Mouse (Mus musculus): Measurements from ENCODE around the gene Brsk1. TPM values are rescaled to one million over a fixed set of nuclear protein-coding genes. Genes with fewer than 3 reads are reported as not detected.

The Brsk1 gene
- polyA plus RNA-seq, 1 experiment from 2014 or later = 2.1 TPM

DNA sequence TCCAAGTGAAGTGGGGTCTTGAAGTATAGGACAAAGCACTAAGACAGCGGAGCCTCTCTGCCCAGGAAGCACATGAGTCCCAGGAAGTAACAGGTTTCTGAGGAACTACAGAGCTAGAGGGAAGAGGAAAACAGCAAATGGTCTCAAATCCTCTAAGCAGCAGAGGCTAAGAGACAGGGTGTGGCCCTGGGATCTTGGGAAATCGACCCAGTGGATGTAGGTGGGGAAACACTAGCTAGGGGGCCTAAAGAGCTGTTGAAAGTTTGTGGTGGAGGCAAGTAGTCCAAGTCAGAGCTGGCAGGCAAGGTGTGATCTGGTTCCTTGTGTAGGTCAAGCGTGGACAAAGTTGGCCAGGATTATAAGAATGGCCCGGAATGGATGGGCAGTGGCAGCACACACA is 57.9 kb downstream of the Brsk1 start:
- DNase-seq (ENCODE audit: low spot score) (no peak), ATAC-seq (replicated peaks; ENCODE audit: insufficient number of reproducible peaks, low FRiP score, low TSS enrichment, low read depth) (no peak)
- 78% methylated on average over 4 of the region's 4 CpGs for WGBS
- Histone ChIP-seq H3K27me3 (ENCODE audit: control insufficient read depth, insufficient read depth, low read length) (no peaks in the 10 kb centered on the region), H3K4me2 (ENCODE audit: low read depth, low read length) (no peak overlapping the region), H3K4me1 (ENCODE audit: control insufficient read depth, insufficient read depth, low read length) (no peaks in the 10 kb centered on the region), H3K27ac (replicated peaks; ENCODE audit: low read depth, low read length) (no peak overlapping the region), H3K9ac (replicated peaks; ENCODE audit: low read length) (no peak overlapping the region), H3K4me3 (ENCODE audit: low read depth, low read length) (no peak overlapping the region), H3K36me3 (replicated peaks; ENCODE audit: control insufficient read depth, insufficient read depth, low read depth, low read length) (peaks cover 6% of the 10 kb centered on the region), H3K9me3 (replicated peaks; ENCODE audit: control insufficient read depth, low read length) (no peaks in the 10 kb centered on the region)

DNA sequence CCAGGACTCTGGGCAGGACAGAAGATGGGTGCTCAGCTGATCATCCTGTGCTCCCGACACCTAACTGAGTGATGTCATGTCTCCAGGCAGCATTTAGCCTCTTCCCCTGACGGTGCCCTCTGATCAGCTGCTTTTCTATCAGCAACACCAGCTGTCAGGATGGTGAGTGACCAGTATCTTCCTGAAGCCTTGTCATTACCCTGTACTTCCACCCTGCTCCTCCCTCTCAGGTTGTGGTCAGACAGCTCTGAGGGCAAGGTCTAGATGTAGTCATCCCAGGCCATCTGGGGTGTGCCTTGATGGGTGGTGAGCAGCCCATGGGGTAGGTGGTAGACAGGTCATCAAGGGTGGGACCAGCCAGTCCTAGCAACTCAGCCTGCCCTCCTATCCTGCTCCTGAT is 58.8 kb downstream of the Brsk1 start:
- Histone ChIP-seq H3K9ac (replicated peaks; ENCODE audit: low read length) (no peak overlapping the region), H3K4me2 (ENCODE audit: low read depth, low read length) (no peak overlapping the region), H3K4me1 (ENCODE audit: control insufficient read depth, insufficient read depth, low read length) (no peaks in the 10 kb centered on the region), H3K9me3 (replicated peaks; ENCODE audit: control insufficient read depth, low read length) (no peaks in the 10 kb centered on the region), H3K27ac (replicated peaks; ENCODE audit: low read depth, low read length) (no peak overlapping the region), H3K36me3 (replicated peaks; ENCODE audit: control insufficient read depth, insufficient read depth, low read depth, low read length) (peaks cover 6% of the 10 kb centered on the region), H3K4me3 (ENCODE audit: low read depth, low read length) (no peak overlapping the region), H3K27me3 (ENCODE audit: control insufficient read depth, insufficient read depth, low read length) (no peaks in the 10 kb centered on the region)
- WGBS = 94% methylated on average over 2 of the region's 2 CpGs
- DNase-seq (ENCODE audit: low spot score) (no peak), ATAC-seq (replicated peaks; ENCODE audit: insufficient number of reproducible peaks, low FRiP score, low TSS enrichment, low read depth) (no peak)

DNA sequence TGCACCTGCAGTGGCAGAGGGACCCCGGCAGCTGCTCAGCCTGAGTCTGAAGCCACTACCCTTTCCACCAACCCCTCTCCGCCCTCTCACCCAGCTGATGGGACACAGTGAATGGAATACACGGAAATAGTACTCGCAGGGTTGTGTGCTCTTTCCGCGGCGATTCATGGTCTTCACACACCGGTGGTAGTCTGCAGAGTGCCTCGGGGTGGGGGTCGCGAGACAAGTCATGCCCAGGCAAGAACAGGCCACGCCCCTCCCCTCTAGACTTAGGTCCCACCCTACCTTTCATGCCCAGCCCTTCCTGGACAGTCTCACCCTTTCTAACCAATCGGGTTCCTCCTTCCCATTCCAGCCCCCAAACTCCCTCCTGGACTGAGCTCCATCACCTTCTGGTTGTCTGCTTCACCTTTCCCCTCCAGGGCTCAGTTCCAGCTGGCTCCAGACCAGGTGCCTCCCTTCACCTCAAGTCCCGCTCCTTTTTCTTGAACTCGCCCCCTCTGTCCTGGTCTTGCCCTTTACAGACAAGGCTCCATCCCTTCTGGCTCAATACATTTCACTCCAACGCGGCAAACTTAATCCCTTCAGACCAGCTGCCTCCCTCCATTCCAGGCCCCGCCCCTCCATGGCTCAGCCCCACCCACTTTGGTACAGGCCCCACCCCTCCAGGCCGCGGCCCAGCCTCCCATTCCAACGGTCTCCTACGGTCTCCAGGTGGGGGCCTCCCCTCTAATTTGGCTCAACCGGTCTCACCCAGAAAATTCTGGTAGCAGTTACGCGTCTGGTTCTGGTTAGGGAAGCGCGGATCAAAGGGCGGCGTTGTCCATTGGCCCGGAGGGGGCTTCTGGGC is 61.8 kb downstream of the Brsk1 start:
- no peaks in the 10 kb centered on the region for H3K27me3 ChIP-seq (ENCODE audit: control insufficient read depth, insufficient read depth, low read length)
- no peaks in the 10 kb centered on the region for H3K36me3 ChIP-seq (replicated peaks; ENCODE audit: control insufficient read depth, insufficient read depth, low read depth, low read length)
- H3K27ac ChIP-seq (replicated peaks; ENCODE audit: low read depth, low read length) = peak overlapping the region; percentile 9
- H3K4me2 ChIP-seq (ENCODE audit: low read depth, low read length) = peak overlapping the region; percentile 32
- H3K4me1 ChIP-seq (ENCODE audit: control insufficient read depth, insufficient read depth, low read length) = no peaks in the 10 kb centered on the region
- H3K9me3 ChIP-seq (replicated peaks; ENCODE audit: control insufficient read depth, low read length) = no peaks in the 10 kb centered on the region
- 2% methylated on average over 30 of the region's 30 CpGs for WGBS
- peak; percentile 70 for ATAC-seq (replicated peaks; ENCODE audit: insufficient number of reproducible peaks, low FRiP score, low TSS enrichment, low read depth)
- peak overlapping the region; percentile 11; the same call in 1 of the 2 replicates for H3K9ac ChIP-seq (replicated peaks; ENCODE audit: low read length)
- peak; percentile 83 for DNase-seq (ENCODE audit: low spot score)
- peak overlapping the region; percentile 21 for H3K4me3 ChIP-seq (ENCODE audit: low read depth, low read length)

DNA sequence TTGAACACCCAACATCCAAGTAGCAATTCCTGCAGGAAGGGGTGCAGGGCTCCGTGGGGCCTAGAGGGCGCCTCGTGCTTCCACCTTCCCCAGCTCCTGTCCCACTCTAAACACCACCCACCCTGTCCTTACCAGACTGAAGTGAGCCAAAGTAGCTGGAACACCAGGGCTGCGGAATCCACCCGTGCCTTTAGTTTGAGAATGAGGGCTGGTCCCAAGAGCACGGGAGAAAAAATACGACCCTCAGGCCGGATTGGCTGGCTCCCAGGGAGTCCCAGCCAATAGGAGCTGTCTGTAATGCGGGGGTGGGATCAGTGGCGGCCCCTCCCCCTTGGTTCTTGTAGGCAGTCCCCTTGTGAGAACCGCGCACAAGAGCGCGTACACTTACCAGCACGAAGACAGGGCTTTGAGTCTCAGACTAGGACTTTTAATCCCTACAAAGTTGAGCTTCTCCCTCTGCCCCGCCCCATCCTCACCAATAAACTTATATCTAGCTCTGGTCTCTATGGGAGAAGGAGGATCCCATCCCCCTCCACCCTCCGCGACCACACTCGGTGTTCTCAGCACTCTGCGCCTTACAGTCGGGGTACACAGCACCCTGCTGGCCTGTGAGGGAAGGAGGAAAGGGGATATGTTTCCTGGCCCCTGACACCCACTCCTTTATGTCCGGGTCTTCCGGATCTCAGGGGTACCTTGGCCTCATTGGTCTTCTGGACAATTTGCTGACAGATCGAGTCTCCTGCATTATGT is 62.6 kb downstream of the Brsk1 start, which contains the start of gene Cox6b2:
TSS of gene Cox6b2 (minus strand) at position 274 of the 750 bp plus-strand sequence.
- peak within 1 kb of the TSS; percentile 21 for H3K4me3 ChIP-seq (ENCODE audit: low read depth, low read length)
- H3K4me2 ChIP-seq (ENCODE audit: low read depth, low read length) = peak within 1 kb of the TSS; percentile 32
- no peaks in the 10 kb centered on the region for H3K27me3 ChIP-seq (ENCODE audit: control insufficient read depth, insufficient read depth, low read length)
- DNase-seq (ENCODE audit: low spot score) = peak; percentile 95
- H3K36me3 ChIP-seq (replicated peaks; ENCODE audit: control insufficient read depth, insufficient read depth, low read depth, low read length) = no peaks in the 10 kb centered on the region
- H3K27ac ChIP-seq (replicated peaks; ENCODE audit: low read depth, low read length) = peak within 1 kb of the TSS; percentile 9
- no peaks in the 10 kb centered on the region for H3K9me3 ChIP-seq (replicated peaks; ENCODE audit: control insufficient read depth, low read length)
- H3K9ac ChIP-seq (replicated peaks; ENCODE audit: low read length) = peak within 1 kb of the TSS; percentile 11; the same call in 1 of the 2 replicates
- WGBS = 4% methylated on average over 24 of the region's 24 CpGs
- ATAC-seq (replicated peaks; ENCODE audit: insufficient number of reproducible peaks, low FRiP score, low TSS enrichment, low read depth) = peak; percentile 93
- H3K4me1 ChIP-seq (ENCODE audit: control insufficient read depth, insufficient read depth, low read length) = no peaks in the 10 kb centered on the region

DNA sequence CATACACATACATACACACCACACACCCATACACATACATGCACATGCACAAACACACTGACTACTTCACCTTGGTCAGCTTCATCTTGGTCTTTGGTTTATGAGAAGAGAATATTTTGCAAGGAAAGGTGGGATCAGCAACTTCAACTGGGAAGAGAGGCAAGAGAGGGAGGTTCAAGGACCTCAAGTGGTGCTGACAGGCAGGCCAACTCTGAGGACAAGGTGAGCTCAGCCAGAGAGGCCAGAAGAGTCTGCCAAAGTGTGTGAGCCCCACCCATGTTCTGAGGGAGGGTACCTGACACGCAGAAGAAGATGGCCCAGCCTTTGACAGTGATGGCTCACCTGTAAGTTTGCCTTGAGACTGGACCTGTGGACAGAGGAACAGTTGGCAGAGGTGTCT is 69.3 kb downstream of the Brsk1 start:
- 57% methylated on average over 1 of the region's 1 CpGs for WGBS
- no peaks in the 10 kb centered on the region for H3K36me3 ChIP-seq (replicated peaks; ENCODE audit: control insufficient read depth, insufficient read depth, low read depth, low read length)
- no peak overlapping the region for H3K4me2 ChIP-seq (ENCODE audit: low read depth, low read length)
- H3K9me3 ChIP-seq (replicated peaks; ENCODE audit: control insufficient read depth, low read length) = no peaks in the 10 kb centered on the region
- no peaks in the 10 kb centered on the region for H3K4me1 ChIP-seq (ENCODE audit: control insufficient read depth, insufficient read depth, low read length)
- no peaks in the 10 kb centered on the region for H3K27me3 ChIP-seq (ENCODE audit: control insufficient read depth, insufficient read depth, low read length)
- DNase-seq (ENCODE audit: low spot score) = no peak
- no peak overlapping the region for H3K9ac ChIP-seq (replicated peaks; ENCODE audit: low read length)
- H3K27ac ChIP-seq (replicated peaks; ENCODE audit: low read depth, low read length) = no peak overlapping the region
- H3K4me3 ChIP-seq (ENCODE audit: low read depth, low read length) = no peak overlapping the region
- no peak for ATAC-seq (replicated peaks; ENCODE audit: insufficient number of reproducible peaks, low FRiP score, low TSS enrichment, low read depth)

DNA sequence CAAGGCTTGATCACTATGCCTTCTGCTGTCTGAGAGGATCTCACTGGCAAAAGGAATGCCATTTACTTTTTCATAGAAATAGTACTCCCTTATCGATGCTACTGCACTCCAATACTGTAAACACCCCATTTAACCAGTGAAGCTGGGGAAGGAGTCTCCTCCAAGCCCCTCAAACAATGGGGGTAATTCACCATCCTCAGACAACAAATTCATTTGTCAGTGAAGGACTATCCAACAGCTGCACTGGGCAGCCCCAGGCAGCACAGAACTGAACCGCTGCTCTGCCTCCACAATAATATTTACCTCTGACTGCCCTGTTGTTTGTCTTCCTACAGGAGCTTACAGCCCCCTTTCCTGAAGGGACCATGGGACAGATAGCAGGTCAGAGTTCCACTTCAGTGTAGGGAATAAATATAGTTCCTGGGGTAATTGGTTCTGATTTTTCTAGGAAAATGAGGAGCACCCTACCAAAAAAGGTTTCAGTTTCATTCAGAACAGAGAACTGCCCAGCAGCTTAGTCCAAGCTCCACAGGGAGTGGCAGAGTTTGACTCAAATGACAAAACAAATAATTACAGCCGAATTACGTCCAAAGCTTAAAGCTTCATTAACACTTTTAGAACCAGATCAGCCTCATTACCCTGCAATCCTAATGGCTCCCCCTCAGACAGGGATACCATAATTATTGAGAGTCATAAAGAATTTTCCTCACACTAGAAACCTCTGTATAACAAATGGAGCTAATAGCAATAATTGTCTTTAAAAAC is 74.7 kb downstream of the Brsk1 start:
- Histone ChIP-seq H3K4me2 (ENCODE audit: low read depth, low read length) (no peak overlapping the region), H3K36me3 (replicated peaks; ENCODE audit: control insufficient read depth, insufficient read depth, low read depth, low read length) (no peaks in the 10 kb centered on the region), H3K9ac (replicated peaks; ENCODE audit: low read length) (no peak overlapping the region), H3K4me1 (ENCODE audit: control insufficient read depth, insufficient read depth, low read length) (no peaks in the 10 kb centered on the region), H3K9me3 (replicated peaks; ENCODE audit: control insufficient read depth, low read length) (no peaks in the 10 kb centered on the region), H3K27me3 (ENCODE audit: control insufficient read depth, insufficient read depth, low read length) (no peaks in the 10 kb centered on the region), H3K4me3 (ENCODE audit: low read depth, low read length) (no peak overlapping the region), H3K27ac (replicated peaks; ENCODE audit: low read depth, low read length) (no peak overlapping the region)
- ATAC-seq (replicated peaks; ENCODE audit: insufficient number of reproducible peaks, low FRiP score, low TSS enrichment, low read depth) (no peak; the same call in 1 of the 2 replicates), DNase-seq (ENCODE audit: low spot score) (no peak)
- WGBS = 12% methylated on average over 4 of the region's 4 CpGs
